Mouse (Mus musculus): ENCODE data around the gene Prrc2a.

Gene Prrc2a

DNA sequence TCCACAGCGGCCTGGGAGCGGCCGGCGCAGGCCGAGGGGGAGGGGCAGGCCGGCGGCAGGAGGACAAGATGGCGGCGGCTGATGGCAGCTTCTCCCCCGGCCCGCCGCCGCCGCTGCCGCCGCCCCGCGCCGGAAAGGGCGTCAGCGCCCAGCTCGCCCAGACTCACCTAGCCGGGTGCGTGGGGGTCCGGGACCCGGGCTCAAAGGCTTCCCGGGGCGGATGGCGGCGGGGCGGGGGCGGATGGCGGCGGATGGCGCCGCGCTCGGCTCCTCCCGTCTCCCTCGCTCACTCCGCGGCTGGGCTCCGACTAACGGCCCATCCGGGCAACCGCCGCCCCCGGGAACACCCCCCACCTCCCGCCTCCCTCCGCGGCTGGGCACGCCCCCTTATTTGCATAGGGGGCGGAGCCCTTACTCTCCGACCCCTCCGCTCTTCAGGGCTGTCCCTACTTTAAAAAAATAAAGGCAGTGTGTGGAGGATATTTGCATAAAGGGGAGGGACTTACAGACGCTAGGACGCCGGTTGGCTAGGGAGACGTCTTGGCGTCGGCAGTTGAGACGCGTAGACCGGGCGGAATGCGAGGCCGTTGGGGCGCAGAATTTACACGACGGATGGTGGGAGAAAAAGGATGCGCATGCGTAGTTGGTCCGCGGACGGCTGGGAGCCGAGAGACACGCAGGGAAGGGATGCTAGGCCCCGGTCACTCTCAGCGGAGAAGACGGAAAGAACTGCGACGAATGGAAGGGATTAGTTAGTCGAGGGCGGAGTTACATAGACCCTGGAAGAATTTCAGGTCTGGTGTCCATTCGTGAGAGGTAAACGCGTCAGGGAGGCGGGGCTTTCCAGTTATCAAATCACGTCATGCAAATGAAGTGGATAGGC, at the start of gene Prrc2a:
Prrc2a (minus strand) TSS at position 330 of the 883 bp plus-strand sequence.
- DNase-seq, result peak; percentile 99

DNA sequence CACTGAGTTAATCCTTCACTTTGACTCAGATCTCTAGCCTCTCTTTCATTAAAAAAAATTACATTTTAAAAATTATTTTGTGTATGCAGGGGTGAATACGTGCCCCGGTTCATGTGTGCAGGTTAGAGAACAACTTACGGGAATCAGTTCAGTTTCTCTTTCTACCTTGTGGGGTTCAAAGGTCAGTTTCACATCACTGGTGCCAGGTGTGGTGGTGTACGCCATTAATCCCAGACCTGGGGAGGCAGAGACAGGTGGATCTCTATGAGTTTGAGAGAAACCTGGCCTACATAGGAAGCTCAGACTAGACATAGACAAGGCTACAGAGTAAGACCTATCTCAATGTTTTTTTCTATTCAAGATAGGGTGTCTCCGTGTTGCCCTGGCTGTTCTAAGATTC, 48.4 kb upstream of the Prrc2a start:
- DNase-seq, result no peak

DNA sequence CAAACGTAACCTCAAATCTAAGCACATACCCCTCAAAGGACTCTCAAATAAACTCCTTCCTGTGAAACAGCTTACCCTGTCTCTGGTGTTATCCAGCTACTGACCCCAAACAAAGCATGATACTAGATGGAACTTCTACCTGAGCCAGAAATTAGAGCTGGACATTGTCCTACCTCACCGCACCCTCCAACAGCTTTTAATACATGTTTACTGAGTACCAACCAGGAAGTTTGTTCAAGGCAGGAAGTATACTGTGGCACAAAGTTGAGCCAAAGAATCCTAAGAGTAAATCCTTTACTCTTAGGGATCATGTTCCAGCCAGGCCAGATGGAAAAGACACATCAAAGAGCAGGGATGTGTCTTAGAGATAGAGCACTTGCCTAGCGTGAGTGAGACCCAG, 45.9 kb upstream of the Prrc2a start:
- no peak for DNase-seq

DNA sequence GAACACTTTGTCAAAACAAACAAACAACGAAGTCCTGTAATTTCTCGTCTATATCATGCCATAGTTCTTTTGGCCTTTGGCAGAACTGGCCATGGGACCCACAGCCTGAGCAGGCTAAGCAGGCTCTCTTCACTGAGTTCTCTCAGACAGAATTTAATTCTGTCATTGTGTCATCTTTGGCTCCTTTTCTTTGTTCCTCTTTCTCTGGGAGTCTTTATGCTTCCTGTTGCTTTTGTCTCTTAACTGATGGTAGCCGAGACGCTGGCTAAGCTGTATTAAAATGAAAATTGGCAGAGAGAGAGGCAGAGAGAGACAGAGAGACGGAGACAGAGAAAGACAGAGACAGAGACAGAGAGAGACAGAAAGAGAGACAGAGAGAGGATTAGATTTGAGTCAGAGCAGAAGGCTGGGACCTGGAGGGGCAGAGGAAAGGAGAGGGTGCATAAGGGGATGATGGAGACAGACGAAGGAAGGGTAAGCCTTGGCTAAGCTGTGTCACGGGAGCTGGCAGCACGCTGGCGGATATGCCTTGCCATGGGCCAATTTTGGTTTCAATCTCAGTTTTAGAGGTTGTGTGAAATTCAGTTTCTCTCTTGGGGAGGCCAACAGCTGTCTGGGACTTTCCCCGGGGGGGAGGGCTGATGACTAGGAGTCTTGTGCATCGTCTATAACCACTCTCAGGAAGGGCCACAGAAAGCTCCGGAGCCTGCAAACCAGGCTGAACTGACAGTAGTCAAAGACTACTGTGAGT, 45.3 kb upstream of the Prrc2a start:
- DNase-seq, result no peak

DNA sequence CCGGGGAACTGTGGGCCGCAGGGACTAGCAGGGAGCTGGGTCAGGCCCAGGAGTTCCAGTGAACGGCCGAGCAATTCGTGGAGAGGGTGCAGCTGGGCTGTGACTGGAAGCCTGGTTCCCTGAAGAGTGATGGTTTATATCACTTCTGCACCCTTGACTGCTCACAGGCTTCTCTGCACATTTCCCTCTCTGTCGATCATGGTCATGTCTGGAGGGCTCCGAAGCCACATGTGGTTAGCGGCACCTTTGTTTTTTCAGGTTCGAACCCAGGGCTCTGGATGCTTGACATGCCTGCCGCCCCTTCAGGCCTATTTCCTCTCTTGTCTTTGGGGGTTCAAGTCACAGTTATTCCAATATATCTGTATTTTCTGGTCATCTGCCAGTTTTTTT, 40.7 kb upstream of the Prrc2a start:
- no peak for DNase-seq

DNA sequence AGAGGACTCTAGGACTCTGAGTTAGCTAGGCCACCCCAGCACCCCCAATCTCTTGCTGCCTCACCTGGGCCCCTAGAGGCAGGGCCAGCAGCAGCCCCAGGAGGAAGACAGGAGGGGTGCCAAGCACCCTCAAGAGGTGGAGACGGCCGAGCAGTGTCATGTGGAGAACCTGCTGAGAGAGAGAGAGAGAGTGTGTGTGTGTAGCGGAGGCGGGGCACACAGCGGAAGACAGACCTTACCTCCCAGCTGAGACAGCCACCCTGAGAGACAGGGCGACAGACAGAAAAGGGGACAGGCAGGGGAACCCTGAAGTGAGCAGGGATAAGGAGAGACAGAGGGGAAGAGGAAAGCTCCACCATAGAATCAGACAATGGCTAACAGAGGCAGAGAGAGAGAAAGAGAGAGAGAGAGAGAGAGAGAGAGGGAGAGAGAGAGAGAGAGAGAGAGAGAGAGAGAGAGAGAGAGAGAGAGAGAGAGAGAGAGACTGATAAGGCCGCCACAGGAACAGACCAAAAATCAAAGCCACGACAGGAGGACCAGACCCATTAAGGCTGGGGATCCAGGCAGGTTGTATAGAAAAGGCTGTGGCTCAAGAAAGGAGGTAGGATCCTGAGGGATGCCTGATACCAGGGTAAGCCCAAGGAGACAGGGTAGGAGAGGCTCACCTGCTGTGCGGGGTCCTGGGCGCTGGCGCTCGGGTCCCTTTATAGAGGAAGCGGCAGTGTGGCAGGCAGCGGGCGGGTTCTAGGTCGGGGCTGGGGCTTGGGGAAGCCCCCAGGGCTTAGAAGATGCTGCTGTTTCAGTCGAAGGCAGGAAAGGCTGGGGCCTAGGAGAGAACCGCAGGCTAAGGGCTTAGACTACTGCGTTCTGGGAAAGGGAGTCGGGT, 40.0 kb upstream of the Prrc2a start, which contains the start of gene Lta:
Lta (minus strand) TSS at position 858 of the 886 bp plus-strand sequence.
- DNase-seq, result no peak

DNA sequence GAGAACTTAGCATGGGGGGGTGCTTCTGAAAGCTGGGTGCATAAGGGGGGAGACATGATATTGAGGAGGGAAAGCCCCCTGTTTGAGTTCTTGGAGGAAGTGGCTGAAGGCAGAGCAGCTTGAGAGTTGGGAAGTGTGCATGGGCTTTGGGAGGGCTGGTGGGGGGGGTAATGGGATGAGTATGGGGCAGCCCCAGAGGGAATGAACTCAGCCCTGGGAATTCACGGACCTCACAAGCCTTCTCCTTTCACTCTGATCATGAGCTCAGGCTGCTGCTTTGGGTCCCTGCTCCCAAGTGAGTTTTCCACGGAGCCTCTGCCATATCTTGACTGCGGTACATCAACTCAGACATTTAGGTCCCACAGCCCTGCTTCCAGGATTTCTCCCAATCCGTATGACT, 37.7 kb upstream of the Prrc2a start:
- no peak for DNase-seq

DNA sequence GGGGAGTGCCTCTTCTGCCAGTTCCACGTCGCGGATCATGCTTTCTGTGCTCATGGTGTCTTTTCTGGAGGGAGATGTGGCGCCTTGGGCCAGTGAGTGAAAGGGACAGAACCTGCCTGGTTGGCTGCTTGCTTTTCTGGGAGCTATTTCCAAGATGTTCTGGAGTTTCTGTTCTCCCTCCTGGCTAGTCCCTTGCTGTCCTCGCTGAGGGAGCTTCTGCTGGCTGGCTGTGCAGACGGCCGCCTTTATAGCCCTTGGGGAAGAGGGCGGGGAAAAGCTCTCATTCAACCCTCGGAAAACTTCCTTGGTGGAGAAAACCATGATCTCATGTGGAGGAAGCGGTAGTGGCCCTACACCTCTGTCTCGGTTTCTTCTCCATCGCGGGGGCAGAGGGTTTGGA, 37.1 kb upstream of the Prrc2a start, which contains the start of gene Tnf:
Tnf (minus strand) TSS at position 221 of the 400 bp plus-strand sequence.
- no peak for DNase-seq

DNA sequence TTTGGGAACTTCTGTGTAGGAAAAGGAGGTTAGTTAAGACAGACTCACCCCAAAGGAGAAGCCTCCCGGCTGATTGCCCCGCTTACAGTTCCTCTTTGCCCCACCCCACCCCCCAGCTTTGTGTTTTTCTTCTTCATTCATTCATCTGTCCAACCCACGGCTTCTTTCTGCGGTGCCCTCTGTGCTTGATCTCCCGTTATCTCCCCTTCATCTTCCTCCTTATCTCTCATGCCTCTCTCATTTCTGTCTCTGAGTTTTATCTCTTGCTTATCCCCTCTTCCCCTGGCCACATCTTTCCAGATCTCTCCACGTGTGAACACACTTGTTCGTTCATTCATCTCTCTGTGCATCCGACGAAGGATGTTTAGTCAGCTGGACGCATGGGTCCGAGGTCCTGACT, 36.4 kb upstream of the Prrc2a start:
- no peak for DNase-seq

DNA sequence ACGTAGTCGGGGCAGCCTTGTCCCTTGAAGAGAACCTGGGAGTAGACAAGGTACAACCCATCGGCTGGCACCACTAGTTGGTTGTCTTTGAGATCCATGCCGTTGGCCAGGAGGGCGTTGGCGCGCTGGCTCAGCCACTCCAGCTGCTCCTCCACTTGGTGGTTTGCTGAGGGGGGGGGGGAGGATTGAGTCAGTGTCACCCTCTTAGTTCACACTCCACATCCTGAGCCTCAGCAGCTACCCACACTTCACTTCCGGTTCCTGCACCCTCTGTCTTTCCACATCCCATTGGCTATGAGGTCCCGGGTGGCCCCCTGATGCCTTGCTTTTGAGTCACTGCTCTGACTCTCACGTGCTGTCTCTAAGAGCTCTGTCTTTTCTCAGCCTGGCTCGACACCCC, 35.7 kb upstream of the Prrc2a start:
- no peak for DNase-seq

DNA sequence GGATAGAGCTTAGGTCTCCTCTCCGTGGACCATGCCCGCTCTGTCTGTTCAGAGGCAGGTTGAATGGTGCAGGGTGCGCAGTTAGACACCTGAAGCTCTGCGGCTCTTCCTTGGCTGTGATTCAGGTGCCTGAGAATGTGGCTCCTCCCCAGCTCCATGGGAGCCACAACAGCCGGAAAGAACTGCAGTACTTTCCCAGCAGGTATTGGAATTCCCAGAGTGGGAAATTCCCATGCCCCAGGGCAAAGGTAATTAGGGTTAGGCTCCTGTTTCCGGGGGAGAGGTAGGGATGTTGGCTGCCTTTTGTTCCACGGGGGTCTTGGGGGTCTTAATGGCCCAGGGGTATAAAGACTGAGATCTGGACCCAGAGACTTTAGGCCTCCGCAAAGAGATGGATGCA, 34.2 kb upstream of the Prrc2a start:
- DNase-seq, result no peak

DNA sequence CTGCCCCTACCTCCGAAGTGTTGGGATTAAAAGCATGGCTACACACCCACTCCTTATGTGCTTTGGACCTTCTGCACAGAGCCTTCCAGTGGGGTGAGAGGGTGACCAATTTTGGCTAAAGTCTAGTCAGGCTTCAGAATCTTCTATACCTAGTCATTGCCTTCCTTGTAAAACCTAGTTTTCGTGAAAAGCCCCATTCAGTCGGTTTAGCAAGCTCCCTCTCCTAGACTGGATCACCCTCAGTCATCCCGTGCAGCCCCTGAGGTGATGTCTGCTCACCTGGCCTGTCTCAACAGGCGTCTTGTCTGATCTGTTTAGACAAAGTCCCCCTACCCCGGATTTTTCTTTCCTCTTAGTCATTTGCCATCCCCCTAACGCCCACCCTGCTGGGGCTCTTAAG, 33.3 kb upstream of the Prrc2a start:
- DNase-seq, result no peak

DNA sequence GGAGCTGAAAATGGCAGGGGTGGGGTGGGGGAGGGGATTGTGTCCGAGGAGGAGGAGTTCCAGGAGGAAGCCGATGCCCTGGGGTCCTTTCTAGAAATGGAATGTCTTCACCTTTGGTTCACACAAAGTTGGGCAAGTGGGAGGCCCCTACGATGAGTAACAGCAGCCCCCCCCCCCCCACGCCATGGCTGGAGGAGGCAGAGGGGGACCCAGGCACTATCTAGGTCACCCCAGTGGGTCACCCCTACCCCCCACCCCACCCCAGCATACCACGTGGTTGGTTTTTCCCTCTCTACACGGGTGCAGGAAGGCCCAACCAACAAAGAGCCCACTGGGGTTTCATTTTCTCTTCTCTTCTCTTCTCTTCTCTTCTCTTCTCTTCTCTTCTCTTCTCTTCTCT, 32.4 kb upstream of the Prrc2a start:
- DNase-seq, result no peak

DNA sequence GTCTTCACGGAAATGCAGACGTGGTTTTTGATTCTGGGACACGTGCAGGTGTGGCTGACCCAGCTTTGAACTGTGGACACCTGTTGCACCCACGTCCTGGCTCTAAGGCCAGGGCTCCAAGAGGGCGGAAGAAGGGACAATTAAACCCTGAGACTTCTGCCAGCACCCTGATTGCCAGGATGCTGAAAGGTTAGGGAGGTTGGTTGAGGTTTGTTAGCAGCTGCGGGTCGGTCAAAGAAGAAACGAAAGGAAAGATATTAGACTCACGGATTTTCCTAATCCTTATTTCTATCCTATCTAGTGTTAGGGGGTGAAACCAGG, 31.6 kb upstream of the Prrc2a start:
- DNase-seq, result no peak

DNA sequence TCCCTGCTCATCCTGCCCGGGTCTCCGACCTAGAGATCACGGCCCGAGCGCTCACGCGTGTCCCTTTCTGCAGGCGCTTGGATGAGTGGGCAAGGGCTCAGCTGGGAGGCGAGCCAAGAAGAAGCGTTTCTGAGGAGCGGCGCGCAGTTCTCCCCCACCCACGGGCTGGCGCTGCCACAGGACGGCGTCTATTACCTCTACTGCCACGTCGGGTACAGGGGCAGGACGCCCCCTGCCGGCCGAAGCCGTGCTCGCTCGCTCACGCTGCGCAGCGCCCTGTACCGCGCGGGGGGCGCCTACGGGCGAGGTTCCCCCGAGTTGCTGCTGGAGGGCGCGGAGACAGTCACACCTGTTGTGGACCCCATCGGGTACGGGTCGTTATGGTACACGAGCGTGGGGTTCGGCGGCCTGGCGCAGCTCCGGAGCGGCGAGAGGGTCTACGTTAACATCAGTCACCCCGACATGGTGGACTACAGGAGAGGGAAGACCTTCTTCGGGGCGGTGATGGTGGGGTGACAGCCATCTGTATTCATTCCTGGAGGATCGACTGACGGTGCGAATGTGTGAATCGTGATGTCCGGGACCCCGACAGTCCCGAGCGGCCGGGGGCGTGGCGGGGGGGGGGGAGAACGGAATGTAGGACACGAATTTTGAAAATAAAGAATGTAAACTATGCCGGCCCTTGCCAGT, 31.1 kb upstream of the Prrc2a start:
- DNase-seq, result peak; percentile 47

DNA sequence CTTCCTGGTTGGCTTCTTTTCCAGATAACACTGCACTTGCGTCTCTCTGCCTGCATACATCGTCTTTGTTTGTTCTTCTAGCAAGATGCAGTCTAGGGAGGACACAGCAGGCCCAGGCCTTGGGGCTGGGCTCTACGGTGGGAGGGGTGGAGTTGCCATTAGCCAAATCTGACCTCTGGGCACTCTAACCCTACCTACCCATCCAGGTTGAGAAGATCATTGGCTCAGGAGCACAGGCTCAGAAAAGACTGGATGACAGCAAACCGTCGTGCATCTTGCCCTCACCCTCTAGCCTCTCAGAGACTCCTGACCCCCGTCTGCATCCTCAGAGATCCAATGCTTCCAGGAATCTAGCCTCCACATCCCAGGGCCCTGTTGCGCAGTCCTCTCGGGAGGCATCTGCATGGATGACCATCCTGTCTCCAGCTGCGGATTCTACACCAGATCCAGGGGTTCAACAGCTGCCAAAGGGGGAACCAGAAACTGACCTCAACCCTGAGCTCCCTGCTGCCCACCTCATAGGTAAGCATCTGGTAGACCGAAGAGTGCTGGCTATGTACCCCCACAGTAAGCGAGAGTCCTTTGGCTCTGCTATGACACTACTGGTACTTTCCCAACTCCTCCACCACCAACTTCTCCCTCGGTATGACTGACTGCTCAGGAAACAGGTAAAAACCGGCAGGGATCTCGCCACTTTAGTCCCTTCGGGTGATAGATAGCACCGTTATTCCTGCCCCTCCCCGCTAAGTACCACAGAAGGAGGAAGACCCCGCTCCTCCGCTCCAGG, 30.3 kb upstream of the Prrc2a start:
- no peak for DNase-seq

DNA sequence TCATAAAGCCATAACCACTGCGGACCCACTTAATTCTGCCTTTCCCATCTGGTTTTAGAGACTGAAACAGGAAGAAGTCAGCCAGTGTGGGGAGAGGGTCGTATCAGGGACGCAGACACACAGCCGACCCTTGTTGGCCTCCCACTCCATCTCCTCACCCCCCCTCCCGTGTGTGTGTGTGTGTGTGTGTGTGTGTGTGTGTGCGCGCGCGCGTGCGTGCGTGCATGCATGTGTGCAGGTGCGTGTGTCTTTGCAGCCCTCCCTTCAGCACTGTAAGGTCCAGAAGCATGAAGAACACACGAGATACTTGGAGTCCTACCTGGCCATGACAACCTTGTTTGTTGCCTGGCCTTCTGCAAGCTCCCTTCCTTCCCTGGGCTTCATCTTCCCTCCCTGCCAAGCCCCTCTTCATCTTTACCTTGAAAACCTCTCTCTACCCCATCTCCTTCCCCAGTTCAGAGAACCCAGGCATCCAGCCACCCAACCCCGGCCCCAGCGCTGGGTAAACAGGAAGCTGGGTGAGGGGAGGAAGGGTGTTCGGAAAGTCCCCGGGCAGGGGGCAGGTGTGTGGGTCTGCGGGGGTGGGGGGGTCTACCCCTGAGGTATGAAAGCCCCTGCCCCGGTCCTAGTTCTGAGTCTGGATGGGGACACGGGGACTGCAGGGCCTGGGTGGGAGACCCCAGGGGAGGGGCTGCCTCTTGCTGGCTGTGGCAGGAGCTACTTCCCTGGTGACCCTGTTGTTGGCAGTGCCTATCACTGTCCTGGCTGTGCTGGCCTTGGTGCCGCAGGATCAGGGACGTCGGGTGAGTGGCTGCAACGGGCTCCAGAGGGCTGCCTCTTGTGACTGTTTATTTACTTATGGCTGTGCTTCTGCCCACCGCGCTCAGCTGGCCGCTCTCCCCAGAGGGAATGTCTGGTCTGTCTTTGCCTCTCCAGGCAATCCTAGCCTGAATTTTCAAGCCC, 29.5 kb upstream of the Prrc2a start, which contains the start of gene Ltb:
Ltb (plus strand) TSS at position 559 of the 963 bp plus-strand sequence.
- no peak for DNase-seq

DNA sequence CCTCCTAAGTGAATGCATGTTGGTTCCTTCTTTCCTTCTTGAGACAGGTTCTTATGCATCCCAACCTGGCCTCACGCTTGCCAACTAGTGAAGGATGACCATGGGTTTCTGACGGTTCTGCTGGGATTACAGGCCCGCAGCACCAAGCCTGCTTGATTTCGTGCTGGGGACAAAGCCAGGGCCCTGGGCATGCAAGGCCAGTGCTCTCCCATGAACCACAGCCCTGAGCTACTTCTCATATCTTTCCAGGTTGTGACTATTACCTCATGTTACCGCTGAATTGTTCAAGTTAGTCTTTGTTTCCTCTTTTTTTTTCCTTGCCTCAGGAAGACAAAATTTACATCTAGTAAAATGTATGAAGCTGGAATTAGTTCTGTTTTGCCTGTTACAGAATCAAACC, 28.2 kb upstream of the Prrc2a start:
- no peak for DNase-seq

DNA sequence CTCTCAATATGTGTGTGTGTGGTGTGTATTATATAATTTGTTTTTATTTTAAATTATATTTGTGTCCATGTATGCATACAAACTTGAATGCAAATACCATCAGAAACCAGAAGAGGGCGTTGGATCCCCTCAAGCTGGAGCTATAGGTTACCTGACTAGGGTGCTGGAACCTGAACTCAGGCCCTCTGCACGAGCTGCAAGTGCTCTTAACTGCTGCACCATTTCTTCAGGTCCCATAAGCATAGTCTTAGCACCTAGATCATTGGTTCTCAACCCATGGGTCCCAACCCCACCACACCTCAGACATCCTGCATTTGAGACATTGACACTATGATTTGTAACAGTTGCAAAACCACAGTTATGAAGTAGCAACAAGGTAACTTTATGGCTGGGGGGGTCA, 27.0 kb upstream of the Prrc2a start:
- no peak for DNase-seq

DNA sequence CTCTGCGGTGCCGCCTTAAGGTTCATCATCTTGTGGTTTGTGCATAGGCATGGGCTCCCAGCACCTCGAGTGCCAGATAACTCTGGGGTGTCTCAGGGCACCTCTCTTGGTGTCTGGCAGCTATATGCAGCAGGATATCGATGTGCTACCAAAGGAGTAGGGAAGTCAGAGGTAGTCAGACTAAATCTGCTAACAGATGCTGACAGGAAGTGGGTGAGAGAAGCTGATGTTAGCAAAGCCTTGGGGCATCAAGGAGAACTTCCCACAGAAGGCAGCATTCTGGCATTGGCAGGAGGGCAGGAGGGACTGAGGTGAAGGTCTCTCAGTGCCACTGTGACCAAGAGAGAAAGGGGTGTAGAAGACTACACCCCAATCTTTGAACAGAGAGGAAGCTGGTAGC, 25.4 kb upstream of the Prrc2a start:
- no peak for DNase-seq

Measured in cerebellum, adult 11 months (tissue).